Mouse (Mus musculus) urinary bladder, postnatal 4 days (tissue): ENCODE data around the gene Rpap3.

Source experiments
- DNase-seq, 2 experiments: peaks; one replicate each; pipeline ENCODE4 v3.0.0; 2021 to 2022; ENCODE audit warnings: low spot score in 2 of 2

Rpap3 gene

DNA sequence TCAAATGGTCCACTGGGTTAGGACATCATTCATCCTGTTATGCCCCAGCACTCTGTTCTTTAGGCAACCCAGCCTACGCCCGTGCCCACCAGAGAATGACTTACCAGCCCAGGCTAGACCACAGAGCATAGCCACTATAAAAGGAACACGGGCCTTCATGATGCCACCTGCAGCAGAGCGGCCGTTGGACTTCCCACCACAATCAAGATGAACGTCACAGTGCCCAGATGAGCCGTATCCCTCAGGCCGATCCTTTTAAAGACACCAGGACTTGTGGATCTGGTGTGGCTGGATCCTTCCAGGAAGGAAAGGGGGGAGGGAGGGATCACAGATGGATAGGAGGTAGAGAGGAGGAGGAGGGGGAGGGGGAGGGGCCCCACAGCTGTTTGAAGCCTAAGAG, 25.5 kb upstream of the Rpap3 start, which contains the start of gene Endou:
Gene Endou (minus strand): TSS at position 229 of the 400 bp plus-strand sequence.
- no peak for DNase-seq

DNA sequence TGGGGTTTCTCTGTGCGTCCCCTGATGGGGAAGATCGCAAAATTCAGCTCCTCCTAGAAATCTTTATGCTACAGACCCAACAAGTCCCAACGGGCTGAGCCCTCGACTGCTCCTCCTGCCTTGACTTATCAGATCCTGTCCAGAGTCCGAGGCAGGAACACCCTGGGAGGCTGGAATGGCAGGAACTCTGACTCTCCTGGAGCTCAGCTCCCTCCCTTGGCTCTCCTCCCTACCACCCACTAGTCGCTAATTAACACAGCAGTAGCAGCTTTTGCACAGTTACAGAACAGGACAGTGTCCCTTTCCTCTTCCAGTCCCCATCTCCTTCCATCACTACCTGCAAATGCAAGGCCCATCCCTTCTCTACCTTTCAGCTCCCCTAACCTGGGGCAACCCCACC, 24.7 kb upstream of the Rpap3 start:
- DNase-seq, result no peak

DNA sequence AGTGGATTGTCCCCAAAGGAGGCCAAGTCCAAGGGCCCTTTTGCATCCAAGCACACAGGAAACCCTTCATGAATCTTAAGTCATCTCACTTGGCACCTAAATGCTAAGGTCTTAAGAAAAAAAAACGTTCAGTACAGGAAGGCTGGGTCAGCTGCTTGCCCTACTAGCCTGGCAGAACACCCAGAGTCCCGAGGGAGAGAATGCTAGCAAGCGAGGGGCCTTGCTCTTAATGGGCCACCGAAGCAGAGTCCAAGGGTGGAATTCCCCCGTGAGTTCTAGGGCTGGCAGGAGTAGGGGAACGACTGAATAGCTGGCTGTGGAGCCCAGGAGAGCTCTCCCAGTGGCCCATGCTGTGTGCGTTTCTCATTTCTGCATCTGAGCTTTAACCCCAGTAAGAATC, 23.2 kb upstream of the Rpap3 start:
- DNase-seq, result no peak

DNA sequence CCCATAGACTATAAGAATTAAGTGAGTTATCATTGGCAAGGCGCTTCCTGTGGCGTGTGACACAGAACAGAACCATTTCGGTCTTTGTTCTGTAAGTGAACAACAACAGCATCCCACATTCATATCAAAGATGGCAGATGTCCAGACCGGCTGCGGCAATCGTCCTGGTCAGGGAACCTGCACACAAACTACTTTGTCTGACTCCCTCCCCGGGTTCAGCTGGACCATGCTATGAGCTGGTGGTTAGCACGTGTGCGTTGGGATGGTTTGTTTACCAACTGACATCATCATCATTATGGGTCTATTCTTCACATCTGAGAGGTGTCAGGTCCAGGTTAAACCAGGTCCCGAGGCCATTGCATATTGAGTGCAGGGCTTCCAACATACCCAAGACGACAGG, 22.8 kb upstream of the Rpap3 start:
- no peak for DNase-seq

DNA sequence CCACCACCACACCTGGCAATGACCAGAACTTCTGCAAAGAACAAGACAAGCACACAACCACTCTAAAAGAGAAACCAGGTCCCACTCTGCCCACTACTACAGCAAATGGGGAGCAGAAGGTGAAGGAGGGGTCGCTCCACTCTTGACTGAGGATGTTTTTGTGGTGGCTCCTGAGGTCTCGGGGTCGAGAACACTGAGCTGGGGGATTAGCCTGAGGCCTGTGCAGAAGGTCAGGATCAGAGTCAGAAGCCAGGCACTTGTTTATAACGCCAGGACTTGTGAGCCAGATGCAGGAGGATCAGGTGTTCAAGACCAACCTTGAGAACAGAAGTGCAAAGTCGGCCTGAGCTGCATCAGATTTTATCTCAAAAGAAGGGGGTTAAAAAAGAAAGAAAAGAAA, 21.9 kb upstream of the Rpap3 start:
- DNase-seq, result no peak

DNA sequence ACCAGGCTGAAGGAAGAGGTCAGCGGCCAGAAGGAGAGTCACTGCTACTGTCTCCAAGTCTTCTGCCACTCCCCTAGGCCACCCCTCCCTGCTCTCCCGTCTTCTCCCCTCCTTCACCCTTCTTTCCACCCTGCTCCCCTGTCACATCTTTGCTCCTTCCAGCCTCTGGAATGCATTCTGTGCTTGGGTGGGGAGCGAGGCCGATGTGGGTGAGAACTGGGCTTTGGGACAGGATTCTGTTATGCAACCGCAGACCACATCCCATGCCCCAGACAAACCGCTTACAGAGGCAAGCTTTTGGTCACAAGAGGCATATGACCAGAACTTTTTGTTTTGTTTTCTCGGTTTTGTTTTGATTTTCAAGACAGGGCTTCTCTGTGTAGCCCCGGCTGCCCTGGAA, 21.4 kb upstream of the Rpap3 start:
- DNase-seq, result no peak

DNA sequence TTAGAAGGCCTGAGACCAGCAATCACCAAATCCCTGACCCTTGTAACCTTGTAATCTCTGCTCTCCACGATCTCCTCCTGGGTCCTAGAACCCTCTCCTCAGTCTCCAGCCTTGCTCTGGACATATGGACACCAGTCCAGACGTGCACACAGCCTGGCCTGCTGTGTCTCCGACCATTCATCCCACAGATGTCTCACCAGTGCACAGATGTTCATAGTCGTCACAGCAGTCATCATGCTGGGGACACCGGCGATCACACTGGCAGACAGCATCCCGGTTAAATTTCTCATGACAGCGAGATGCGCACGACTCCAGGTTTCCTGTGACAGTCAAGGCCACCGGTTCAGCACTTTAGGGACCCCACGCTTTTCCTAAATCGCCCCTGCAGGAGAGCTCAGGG, 20.7 kb upstream of the Rpap3 start:
- no peak for DNase-seq

DNA sequence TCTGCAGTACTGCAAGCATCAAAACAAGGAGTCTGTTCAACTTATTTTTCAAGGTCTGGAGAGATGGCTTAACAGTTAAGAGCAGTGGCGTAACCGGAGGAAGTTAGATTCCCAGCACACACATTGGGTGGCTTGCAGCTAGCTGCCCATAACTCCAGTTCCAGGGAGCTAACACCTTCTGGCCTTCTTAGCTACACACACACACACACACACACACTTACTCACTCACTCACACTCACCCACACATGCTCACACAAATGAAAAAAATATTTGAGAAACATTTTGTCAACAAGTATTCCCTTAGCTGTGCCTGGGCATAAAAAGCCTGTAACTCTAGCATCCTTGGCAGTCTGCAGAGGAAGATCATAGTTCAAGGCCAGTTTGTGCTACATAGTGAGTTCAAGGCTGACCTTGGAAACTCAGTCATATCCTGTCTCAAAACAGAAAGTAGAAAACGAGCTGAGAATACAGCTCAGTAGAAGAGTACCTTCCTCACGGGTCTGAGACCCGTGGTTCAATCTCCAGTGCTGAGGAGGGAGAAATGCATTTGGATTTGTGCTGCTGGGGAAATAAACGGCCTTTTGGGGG, 19.7 kb upstream of the Rpap3 start:
- no peak for DNase-seq

DNA sequence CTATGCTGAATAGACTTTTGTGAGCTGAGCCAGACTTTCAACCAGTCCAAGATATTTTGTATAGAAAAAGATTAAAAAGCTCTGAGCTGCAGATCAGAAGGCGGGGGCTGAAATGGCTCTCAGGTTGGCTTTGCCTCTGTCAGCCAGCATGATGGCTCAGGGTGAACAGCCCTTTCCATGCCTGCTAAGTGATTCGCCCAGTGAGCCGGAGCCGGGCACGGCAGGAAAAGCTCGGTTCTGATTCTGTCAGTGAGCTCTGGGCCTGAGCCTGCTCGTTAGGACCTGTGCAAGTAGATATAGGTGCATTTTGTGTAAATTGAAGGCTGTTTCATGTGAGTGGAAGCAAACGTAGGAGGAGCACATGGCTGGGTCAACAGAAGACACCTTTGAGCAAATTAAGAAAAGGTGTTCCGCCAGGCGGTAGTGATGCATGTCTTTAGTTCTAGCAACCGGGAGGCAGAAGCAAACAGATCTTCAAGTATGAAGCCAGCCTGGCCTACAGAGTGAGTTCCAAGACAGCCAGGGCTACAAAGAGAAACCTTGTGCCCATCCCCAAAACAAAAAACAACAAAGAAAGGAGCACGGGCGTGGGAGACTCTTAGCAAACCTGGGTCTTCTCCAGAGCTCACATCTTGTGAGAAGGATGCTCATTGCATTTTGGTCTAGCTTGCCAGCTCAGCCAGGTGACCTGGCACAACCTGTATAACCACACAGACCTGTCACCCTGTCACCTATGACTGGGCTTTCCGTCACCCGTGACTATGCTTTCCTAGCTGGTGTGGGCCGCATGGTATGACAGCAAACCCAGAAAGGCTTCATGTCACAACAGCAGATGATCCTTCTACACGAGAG, 18.9 kb upstream of the Rpap3 start:
- no peak for DNase-seq

DNA sequence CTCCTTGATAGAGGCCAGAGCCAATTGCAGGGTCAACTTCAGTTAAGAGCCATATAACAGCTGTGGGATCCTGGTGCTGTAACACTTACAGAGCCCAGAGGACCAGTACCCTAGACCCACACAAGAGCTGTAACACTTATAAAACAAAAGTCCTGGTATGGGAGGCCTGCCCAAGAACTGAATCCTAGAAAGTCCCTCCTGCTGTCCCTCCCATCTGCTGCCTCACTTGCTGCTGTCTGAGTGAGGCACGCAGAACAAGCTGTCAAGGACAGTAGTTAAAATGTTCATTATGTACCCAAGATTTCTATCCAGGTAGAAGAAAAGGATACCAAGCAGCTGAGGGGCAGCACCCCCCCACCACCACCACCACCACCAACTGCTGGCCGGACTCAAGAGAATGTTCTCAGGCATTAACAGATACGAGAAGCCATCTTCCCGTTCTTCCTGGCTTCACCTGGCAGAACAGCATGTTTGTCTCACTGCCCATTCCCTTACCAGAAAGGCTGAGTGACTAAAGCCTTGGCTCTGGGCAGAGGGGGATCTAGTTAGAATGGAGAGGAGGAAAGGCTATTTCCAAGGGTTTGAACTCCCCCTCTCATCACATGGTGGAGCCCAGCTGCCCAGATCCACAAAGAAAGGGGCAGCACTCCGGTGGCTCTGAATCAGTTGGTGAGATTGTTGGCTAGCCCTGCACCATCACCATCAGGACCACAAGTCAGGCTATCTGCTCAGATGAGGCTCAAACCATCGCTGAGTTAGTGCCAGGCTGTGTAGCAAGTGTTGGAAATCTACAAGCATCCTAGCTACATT, 18.1 kb upstream of the Rpap3 start:
- no peak for DNase-seq

DNA sequence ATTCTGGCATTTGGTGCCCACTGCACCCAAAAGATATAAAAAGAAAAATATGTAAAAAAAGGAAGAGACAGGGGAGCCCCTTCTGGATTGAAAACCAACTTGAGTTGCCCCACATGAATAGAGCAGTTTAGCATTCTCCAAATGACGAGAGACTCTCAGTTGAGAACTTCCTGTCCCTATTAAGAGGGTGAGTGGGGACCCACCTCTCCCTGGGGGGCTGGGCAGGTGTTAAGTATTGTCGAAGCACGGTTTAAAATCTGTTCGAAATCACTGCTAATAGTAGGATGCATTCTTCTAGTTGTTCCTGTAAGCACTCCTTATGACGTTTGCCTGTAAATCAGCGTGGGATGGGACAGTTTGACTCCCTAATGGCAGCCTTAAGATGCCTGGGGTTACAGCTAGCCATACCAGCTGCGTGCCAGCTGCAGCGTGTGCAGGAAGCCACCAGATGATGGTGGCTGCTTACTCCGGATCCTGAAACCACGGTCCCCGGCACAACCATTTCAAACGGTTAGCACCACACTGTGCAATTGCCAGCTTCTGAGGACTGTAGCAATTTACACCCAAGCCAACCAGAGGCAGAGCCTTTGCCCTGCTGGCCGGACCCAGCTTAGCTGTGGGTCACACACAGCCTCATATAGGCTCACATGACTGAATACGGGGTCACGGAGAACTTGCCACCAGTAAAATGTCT, 15.5 kb upstream of the Rpap3 start:
- no peak for DNase-seq

DNA sequence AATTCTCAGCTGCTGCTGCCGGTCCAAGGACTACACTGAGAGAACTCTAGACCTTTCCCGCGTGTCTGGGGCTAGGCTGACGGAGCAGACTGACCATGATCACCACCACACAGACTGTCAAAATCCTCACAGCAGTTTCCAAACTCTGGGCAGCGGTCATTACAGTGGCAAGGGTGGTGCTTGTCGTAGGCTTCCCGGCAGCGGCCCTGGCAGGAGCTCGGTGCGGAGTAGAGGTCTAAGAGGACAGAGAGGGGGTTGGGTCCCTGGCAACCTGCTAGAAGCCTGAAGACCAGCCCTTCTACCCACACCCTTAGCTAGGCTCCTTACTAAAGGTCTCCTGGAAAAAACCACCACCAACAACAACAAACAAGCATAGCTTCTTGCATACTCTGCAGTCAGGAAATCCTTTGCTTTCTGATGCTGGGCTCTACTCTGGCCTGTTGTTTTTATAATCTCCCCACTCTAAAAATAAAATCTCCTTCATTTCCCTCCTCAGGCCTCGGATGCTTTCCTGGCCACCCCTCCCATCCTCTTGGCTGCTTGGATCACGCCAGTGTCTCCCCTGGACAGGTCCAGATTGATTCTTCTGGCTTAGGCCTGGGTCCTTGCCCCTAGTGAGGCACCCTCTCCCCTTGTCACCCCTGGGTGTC, 14.5 kb upstream of the Rpap3 start:
- no peak for DNase-seq

DNA sequence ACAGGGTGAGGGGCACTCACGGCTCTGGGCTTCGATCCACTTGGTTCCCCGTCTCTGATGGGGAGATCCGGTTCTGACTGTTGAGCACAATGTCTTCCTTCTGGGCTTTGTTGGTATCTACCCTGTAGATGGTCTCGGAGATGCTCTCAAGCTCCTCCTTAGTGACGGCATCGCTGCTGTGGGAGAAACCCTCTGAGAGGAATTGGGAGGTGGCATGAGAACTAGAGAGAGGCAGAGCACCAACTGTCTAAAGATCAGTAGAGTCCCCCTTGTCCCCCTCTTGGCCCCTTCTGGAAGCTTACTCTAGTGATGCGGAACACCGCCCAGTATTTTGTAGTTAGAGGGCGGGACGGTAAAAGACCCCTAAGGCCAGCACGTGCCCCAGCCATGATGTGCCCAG, 13.9 kb upstream of the Rpap3 start:
- DNase-seq, result no peak

DNA sequence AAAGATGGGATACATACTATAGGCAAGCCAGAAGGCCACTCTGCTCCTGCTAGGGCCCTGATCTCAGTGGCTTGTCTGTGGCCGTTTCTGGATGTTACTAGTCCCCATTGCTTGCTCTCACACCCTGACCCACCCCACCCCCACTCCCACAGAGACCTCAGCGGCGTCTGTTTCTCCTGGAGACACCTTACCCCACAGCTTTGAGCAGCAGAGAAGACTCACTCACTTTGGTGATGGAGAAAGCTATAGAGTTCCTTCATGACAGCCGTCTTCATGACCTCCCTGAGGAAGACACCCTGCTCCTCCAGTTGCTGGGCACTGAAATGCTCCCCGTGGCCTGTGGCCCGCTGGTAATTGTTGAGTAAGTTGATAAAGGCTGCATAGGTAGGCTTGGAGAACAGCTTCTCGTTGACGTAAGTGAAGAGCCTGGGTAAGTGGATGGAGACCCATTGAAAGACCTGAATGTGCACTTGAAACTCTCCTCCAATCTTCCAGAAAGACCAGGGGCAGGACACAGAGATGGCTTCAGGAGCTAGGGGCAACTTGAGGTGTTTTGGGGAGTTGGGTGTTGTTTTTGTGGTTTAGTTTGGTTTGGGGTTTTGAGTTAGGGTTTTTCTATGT, 13.0 kb upstream of the Rpap3 start:
- DNase-seq, result no peak

DNA sequence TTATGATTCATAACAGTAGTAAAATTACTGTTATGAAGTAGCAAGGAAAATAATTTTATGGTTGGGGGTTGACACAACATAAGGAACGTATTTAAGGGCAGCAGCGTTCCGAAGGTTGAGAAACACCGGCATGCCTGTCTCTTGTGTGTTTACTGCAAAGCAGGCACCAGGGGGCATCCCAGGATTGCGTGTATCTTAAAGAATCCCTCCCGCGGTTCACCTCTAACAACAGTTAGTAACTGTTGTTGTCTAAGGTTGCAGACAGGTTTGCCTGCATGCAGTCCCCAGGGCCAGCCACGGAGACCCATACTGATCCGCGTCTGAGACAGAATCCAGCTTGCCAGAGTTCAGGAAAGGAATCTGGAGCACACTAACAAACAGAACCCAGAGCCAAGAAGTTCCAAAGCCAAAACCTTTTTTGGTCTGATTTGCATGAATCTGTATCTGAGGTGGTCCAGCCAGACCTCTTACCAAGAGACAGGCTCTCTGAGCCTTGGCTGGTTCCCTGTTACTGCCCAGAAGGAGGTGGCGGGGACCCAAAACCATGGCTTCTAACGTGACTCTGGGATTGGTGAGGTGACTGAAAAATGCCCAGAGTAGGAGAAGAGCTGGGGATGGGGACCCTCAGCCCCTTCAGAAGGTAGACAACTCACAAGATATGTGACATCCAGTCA, 12.4 kb upstream of the Rpap3 start:
- DNase-seq, result peak; percentile 58 to 68

DNA sequence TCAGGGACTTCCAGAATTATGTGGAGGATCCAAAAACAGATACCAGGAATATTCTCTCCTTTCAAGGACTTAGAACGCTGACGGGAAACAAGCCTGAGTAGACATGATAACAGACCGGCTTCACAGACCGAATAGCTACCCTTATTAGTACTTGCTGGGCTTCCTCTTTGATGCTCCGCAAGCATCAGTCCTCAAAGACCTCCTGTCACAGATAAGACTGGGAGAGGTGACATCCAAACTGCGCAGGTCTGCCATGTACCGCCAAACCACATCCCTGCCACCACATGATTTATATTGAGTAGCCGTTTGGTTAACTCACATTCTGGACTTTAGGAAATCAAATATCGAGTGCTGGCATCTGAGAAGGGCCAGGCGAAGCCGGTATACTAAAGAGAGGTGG, 11.2 kb upstream of the Rpap3 start:
- DNase-seq, result no peak

DNA sequence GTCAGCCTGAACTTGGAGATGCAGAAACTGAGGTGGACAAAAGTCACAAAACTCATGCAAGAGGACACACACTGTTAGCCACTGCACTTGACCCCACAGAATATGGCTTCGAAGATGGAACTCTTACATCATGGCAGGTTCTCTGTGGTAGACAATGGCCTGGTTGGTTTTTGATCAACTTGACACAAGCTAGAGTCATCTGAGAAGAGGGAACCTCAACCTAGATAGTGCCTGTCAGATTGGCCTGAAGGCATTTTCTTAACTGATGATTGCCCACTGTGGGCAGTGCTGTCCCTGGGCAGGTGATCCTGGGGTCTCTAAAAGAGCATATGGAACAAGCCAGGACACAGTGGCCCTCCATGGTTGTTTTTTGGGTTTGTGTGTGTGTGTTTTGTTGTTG, 10.1 kb upstream of the Rpap3 start:
- DNase-seq, result no peak

DNA sequence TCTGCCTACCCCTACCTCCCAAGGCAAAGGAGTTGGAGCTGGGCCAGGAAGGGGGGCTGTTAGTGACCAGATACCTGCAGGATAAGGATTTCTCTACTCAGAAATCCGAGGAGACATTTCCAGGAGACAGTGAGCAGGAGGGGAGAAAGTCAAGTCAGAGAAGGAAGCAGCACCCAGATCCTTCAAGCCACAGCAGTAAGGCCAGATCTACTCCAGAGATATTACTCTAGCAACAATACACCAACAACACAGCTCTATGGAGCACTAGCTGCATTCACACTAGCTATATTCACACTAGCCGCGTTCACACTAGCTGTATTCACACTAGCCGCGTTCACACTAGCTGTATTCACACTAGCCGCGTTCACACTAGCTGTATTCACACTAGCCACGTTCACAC, 9.5 kb upstream of the Rpap3 start:
- DNase-seq, result no peak

DNA sequence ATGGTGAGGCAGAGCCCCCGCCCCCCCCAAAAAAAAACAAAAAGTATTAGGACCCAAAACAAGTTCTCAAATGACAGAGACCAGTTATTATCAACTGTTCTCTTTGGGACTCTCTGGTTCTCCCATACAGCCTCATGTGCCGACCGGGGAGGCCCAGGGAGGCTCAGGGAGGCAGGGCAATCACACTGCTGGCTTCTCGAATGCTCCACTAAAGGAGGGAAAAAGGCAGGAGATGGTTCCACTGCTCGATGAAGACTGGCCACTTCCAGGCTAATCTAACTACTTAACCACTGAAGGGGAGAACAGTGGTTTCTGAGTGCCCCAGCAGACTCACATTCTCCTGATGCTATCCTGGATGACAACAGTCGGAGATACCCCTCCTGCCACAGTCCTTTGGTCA, 6.9 kb upstream of the Rpap3 start:
- DNase-seq, result no peak

DNA sequence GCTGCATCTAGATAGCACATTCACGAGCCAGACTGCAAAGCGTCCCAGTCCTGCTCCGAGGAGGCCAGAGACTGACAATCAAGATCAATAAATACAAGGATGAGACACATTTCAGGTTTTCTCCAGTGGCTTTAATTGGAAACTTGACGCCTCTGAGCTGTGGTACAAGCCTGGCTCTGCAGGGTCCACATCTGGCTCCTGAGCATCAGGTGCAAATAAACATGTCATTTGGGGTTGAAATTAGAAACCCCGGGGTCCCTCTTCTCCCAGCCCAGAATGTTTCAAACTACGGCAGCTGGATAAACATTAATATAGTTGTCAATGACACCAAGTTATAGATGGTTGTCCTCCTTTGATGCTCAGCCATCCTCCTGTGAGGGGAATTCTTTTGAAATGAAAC, 5.3 kb upstream of the Rpap3 start:
- no peak for DNase-seq

DNA sequence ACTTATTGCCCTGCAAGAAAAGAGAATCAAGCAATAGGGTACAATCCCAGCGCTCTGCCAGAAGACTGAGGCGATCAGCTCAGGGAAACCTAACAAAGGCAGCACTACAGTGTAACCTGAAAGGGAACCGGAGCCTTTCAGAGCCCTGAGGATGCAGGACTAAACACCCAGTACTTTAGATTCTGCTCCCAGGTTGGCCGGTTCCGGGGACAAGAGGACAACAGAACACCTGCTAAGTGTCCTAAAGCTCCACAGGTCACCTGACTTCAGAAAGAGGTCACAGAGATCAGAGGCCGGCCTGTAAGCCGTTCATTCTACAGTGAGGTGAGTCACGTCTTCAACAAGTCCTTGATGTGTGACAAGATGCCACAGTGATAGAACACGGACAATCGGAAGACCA, 9.0 kb downstream of the Rpap3 start:
- no peak for DNase-seq
